Mouse (Mus musculus) limb, embryonic 12.5 days (tissue): ENCODE measurements around the gene Dnajc28. TPM values are rescaled to one million over a fixed set of nuclear protein-coding genes. Genes with fewer than 3 reads are reported as not detected.

Experiments used
- ATAC-seq: fragments of 200-750 bp; cut with Nextera tagmentation; 2 replicates; pipeline ENCODE4 v1.8.0; 2017; ENCODE audit warnings: low read depth, moderate TSS enrichment; ENCODE audit not compliant: insufficient number of reproducible peaks, insufficient read depth, low FRiP score, low TSS enrichment
- H3K27ac ChIP-seq: fragments of 300-500 bp; sonication (generic); 2 replicates; pipeline ENCODE4 v1.5.1; 2016; ENCODE audit warnings: mild to moderate bottlenecking, moderate library complexity
- H3K27me3 ChIP-seq: fragments of 300-500 bp; sonication (generic); 2 replicates; pipeline ENCODE4 v1.6.1; 2016; ENCODE audit warnings: mild to moderate bottlenecking, moderate library complexity
- H3K36me3 ChIP-seq: fragments of 300-500 bp; sonication (generic); 2 replicates; pipeline ENCODE4 v1.6.1; 2016; ENCODE audit warnings: mild to moderate bottlenecking, moderate library complexity
- H3K4me1 ChIP-seq: fragments of 300-500 bp; sonication (generic); replicated peaks from 2 replicates; pipeline ENCODE4 v1.6.1; 2016
- H3K4me2 ChIP-seq: fragments of 300-500 bp; sonication (generic); 2 replicates; pipeline ENCODE4 v1.6.1; 2016; ENCODE audit warnings: mild to moderate bottlenecking, moderate library complexity
- H3K4me3 ChIP-seq: fragments of 300-500 bp; sonication (generic); replicated peaks from 2 replicates; pipeline ENCODE4 v1.5.1; 2016; ENCODE audit warnings: mild to moderate bottlenecking
- H3K9ac ChIP-seq: fragments of 300-500 bp; sonication (generic); replicated peaks from 2 replicates; pipeline ENCODE4 v1.6.1; 2016; ENCODE audit warnings: mild to moderate bottlenecking, moderate library complexity
- H3K9me3 ChIP-seq: fragments of 300-500 bp; sonication (generic); 2 replicates; pipeline ENCODE4 v1.6.1; 2016; ENCODE audit warnings: mild to moderate bottlenecking, moderate library complexity
- WGBS: fragments of 180-500 bp; shearing (Covaris S2); methylation state at CpG from one replicate; pipeline ENCODE4 v1.1.7; 2016; 5-methylcytosine and 5-hydroxymethylcytosine counted together
- polyA plus RNA-seq: library from polyadenylated mRNA; unstranded; fragments of >200 nt; fragmentation: Nextera tagmentation; extraction: Ambion mirVana; gene quantifications from 2 replicates; pipeline ENCODE4 v1.2.1, GENCODE M21; 2016

The Dnajc28 gene
- polyA plus RNA-seq, 1 experiment from 2014 or later = 4.2 TPM

- WGBS = 95% methylated on average over 5 of the region's 5 CpGs
- Histone ChIP-seq H3K36me3 (peaks cover 96% of the 10 kb centered on the region), H3K27ac (no peak overlapping the region)
These were observed 13.6 kb upstream of the Dnajc28 start for GRCm38 (mm10) chr16:91632439-91632838.

GRCm38 (mm10) chr16:91630584-91630983, 11.8 kb upstream of the Dnajc28 start:
- Histone ChIP-seq H3K27me3 (no peaks in the 10 kb centered on the region), H3K4me2 (no peak overlapping the region)

More at GRCm38 (mm10) chr16:91632439-91632838, 13.6 kb upstream of the Dnajc28 start:
- H3K9me3 ChIP-seq = no peaks in the 10 kb centered on the region
- H3K4me2 ChIP-seq = no peak overlapping the region
- ATAC-seq = no peak
- H3K4me3 ChIP-seq = no peak overlapping the region
- no peaks in the 10 kb centered on the region for H3K27me3 ChIP-seq
- H3K9ac ChIP-seq = no peak overlapping the region
- H3K4me1 ChIP-seq = no peaks in the 10 kb centered on the region

GRCm38 (mm10) chr16:91629749-91630148, 10.9 kb upstream of the Dnajc28 start:
- Histone ChIP-seq H3K9ac (no peak overlapping the region), H3K4me1 (no peaks in the 10 kb centered on the region), H3K27me3 (no peaks in the 10 kb centered on the region), H3K27ac (no peak overlapping the region), H3K4me2 (no peak overlapping the region), H3K9me3 (no peaks in the 10 kb centered on the region), H3K4me3 (no peak overlapping the region), H3K36me3 (peaks cover 96% of the 10 kb centered on the region)
- no peak for ATAC-seq
- WGBS = 94% methylated on average over 4 of the region's 4 CpGs

More at GRCm38 (mm10) chr16:91630584-91630983, 11.8 kb upstream of the Dnajc28 start:
- H3K9me3 ChIP-seq = no peaks in the 10 kb centered on the region
- H3K4me3 ChIP-seq = no peak overlapping the region
- H3K9ac ChIP-seq = no peak overlapping the region
- no peak for ATAC-seq
- H3K4me1 ChIP-seq = no peaks in the 10 kb centered on the region
- no peak overlapping the region for H3K27ac ChIP-seq
- 85% methylated on average over 1 of the region's 1 CpGs for WGBS
- peaks cover 95% of the 10 kb centered on the region for H3K36me3 ChIP-seq

GRCm38 (mm10) chr16:91628673-91629072, 9.8 kb upstream of the Dnajc28 start:
- no peak for ATAC-seq

GRCm38 (mm10) chr16:91627831-91628230, 9.0 kb upstream of the Dnajc28 start:
- H3K4me1 ChIP-seq = no peaks in the 10 kb centered on the region
- no peaks in the 10 kb centered on the region for H3K27me3 ChIP-seq
- H3K27ac ChIP-seq = no peak overlapping the region
- peaks cover 95% of the 10 kb centered on the region for H3K36me3 ChIP-seq
- ATAC-seq = no peak
- WGBS = 90% methylated on average over 7 of the region's 7 CpGs
- H3K9ac ChIP-seq = no peak overlapping the region
- H3K9me3 ChIP-seq = no peaks in the 10 kb centered on the region
- H3K4me2 ChIP-seq = no peak overlapping the region
- H3K4me3 ChIP-seq = no peak overlapping the region

More at GRCm38 (mm10) chr16:91628673-91629072, 9.8 kb upstream of the Dnajc28 start:
- Histone ChIP-seq H3K27me3 (no peaks in the 10 kb centered on the region), H3K4me1 (no peaks in the 10 kb centered on the region), H3K9ac (no peak overlapping the region), H3K36me3 (peaks cover 95% of the 10 kb centered on the region), H3K4me2 (no peak overlapping the region), H3K27ac (no peak overlapping the region), H3K9me3 (no peaks in the 10 kb centered on the region), H3K4me3 (no peak overlapping the region)
- WGBS = 94% methylated on average over 3 of the region's 3 CpGs

- Histone ChIP-seq H3K4me2 (no peak overlapping the region), H3K27me3 (0 out of 2 replicates have a peak, but pooled peaks cover 2% of the 10 kb centered on the region), H3K4me1 (no peaks in the 10 kb centered on the region), H3K9ac (no peak overlapping the region), H3K36me3 (peaks cover 83% of the 10 kb centered on the region), H3K4me3 (no peak overlapping the region), H3K9me3 (no peaks in the 10 kb centered on the region), H3K27ac (no peak overlapping the region)
- no peak for ATAC-seq
- WGBS = 95% methylated on average over 9 of the region's 9 CpGs
These were observed 4.2 kb upstream of the Dnajc28 start for GRCm38 (mm10) chr16:91623074-91623473.

- Histone ChIP-seq H3K27ac (no peak overlapping the region), H3K4me2 (no peak overlapping the region), H3K4me3 (no peak overlapping the region), H3K9ac (no peak overlapping the region), H3K9me3 (no peaks in the 10 kb centered on the region), H3K4me1 (no peaks in the 10 kb centered on the region), H3K36me3 (peaks cover 62% of the 10 kb centered on the region), H3K27me3 (0 out of 2 replicates have a peak, but pooled peaks cover 3% of the 10 kb centered on the region)
- WGBS = 90% methylated on average over 11 of the region's 11 CpGs
- no peak for ATAC-seq
These were observed 2.2 kb upstream of the Dnajc28 start for GRCm38 (mm10) chr16:91620991-91621390.

GRCm38 (mm10) chr16:91620185-91620584, 1.4 kb upstream of the Dnajc28 start:
- no peak overlapping the region for H3K4me2 ChIP-seq
- no peaks in the 10 kb centered on the region for H3K9me3 ChIP-seq
- H3K4me1 ChIP-seq = no peaks in the 10 kb centered on the region
- no peak overlapping the region for H3K9ac ChIP-seq
- WGBS = 83% methylated on average over 5 of the region's 5 CpGs
- peaks cover 54% of the 10 kb centered on the region for H3K36me3 ChIP-seq
- no peak overlapping the region for H3K4me3 ChIP-seq
- ATAC-seq = no peak
- H3K27me3 ChIP-seq = 0 out of 2 replicates have a peak, but pooled peaks cover 3% of the 10 kb centered on the region
- H3K27ac ChIP-seq = no peak overlapping the region

GRCm38 (mm10) chr16:91614552-91614951, 4.3 kb downstream of the Dnajc28 start:
- Histone ChIP-seq H3K4me2 (no peak overlapping the region), H3K9me3 (no peaks in the 10 kb centered on the region), H3K27me3 (0 out of 2 replicates have a peak, but pooled peaks cover 3% of the 10 kb centered on the region), H3K36me3 (no peaks in the 10 kb centered on the region), H3K27ac (no peak overlapping the region), H3K4me1 (no peaks in the 10 kb centered on the region), H3K4me3 (no peak overlapping the region), H3K9ac (no peak overlapping the region)
- 89% methylated on average over 6 of the region's 6 CpGs for WGBS
- ATAC-seq = no peak

- H3K4me2 ChIP-seq = no peak overlapping the region
- ATAC-seq = no peak
- H3K4me3 ChIP-seq = no peak overlapping the region
- no peaks in the 10 kb centered on the region for H3K4me1 ChIP-seq
- no peaks in the 10 kb centered on the region for H3K9me3 ChIP-seq
- no peaks in the 10 kb centered on the region for H3K27me3 ChIP-seq
- H3K36me3 ChIP-seq = no peaks in the 10 kb centered on the region
- WGBS = 72% methylated on average over 5 of the region's 5 CpGs
- H3K27ac ChIP-seq = no peak overlapping the region
- H3K9ac ChIP-seq = no peak overlapping the region
These were observed 6.3 kb downstream of the Dnajc28 start for GRCm38 (mm10) chr16:91612525-91612924.

- H3K4me2 ChIP-seq = no peak overlapping the region
- WGBS = 70% methylated on average over 11 of the region's 11 CpGs
- H3K9me3 ChIP-seq = no peaks in the 10 kb centered on the region
- no peaks in the 10 kb centered on the region for H3K27me3 ChIP-seq
- H3K4me3 ChIP-seq = no peak overlapping the region
- H3K4me1 ChIP-seq = no peaks in the 10 kb centered on the region
- no peak for ATAC-seq
- H3K9ac ChIP-seq = no peak overlapping the region
- no peak overlapping the region for H3K27ac ChIP-seq
- no peaks in the 10 kb centered on the region for H3K36me3 ChIP-seq
These were observed 7.6 kb downstream of the Dnajc28 start for GRCm38 (mm10) chr16:91611248-91611647.

GRCm38 (mm10) chr16:91609501-91610245, 9.2 kb downstream of the Dnajc28 start:
- WGBS = 74% methylated on average over 9 of the region's 9 CpGs

More at GRCm38 (mm10) chr16:91609501-91610245, 9.2 kb downstream of the Dnajc28 start:
- H3K4me2 ChIP-seq = no peak overlapping the region
- no peak overlapping the region for H3K4me3 ChIP-seq
- H3K9me3 ChIP-seq = no peaks in the 10 kb centered on the region
- ATAC-seq = no peak
- H3K4me1 ChIP-seq = no peaks in the 10 kb centered on the region
- H3K9ac ChIP-seq = no peak overlapping the region
- H3K27me3 ChIP-seq = no peaks in the 10 kb centered on the region
- H3K27ac ChIP-seq = no peak overlapping the region
- H3K36me3 ChIP-seq = no peaks in the 10 kb centered on the region
